Mouse (Mus musculus) embryo, embryonic 10 days (tissue): Measurements from ENCODE around the gene Zfp593.

Source experiments
- DNase-seq: peaks from one replicate; pipeline ENCODE4 v3.0.0-alpha.2; 2015; ENCODE audit warnings: low spot score

Gene Zfp593

GRCm38 (mm10) chr4:134227194-134227593 lies 18.2 kb downstream of the Zfp593 start, which contains the start of gene Catsper4:
Gene Catsper4, minus strand, starts transcription at chr4:134227383.
- no peak for DNase-seq

- DNase-seq = no peak
Observed at GRCm38 (mm10) chr4:134222793-134223600, 22.4 kb downstream of the Zfp593 start.

GRCm38 (mm10) chr4:134206488-134207053 lies 38.8 kb downstream of the Zfp593 start:
- peak; percentile 14 for DNase-seq

GRCm38 (mm10) chr4:134203340-134203896 lies 42.0 kb downstream of the Zfp593 start:
- no peak for DNase-seq

GRCm38 (mm10) chr4:134202904-134203303 lies 42.5 kb downstream of the Zfp593 start, which contains the start of gene Gm7534:
Gene Gm7534, minus strand, starts transcription at chr4:134203004.
- no peak for DNase-seq

- no peak for DNase-seq
Observed at GRCm38 (mm10) chr4:134199371-134199770, 46.0 kb downstream of the Zfp593 start.
